Mouse (Mus musculus) B cell, adult (primary cell): ENCODE measurements around the gene Cgrrf1. TPM values are rescaled to one million over a fixed set of nuclear protein-coding genes. Genes with fewer than 3 reads are reported as not detected.

Source experiments
- total RNA-seq: library from RNA; stranded (reverse); gene quantifications from 4 replicates; pipeline ENCODE4 v1.2.4, GENCODE M21; 2023; ENCODE audit not compliant: inconsistent age

Cgrrf1 gene
- 21.3 to 29.2 TPM (median 23.1 TPM) in 4 replicates for total RNA-seq

GRCm38 (mm10) chr14:46831837-46832333, at the start of gene Cgrrf1:
Cgrrf1 (plus strand) TSS chr14:46832125.

DNA sequence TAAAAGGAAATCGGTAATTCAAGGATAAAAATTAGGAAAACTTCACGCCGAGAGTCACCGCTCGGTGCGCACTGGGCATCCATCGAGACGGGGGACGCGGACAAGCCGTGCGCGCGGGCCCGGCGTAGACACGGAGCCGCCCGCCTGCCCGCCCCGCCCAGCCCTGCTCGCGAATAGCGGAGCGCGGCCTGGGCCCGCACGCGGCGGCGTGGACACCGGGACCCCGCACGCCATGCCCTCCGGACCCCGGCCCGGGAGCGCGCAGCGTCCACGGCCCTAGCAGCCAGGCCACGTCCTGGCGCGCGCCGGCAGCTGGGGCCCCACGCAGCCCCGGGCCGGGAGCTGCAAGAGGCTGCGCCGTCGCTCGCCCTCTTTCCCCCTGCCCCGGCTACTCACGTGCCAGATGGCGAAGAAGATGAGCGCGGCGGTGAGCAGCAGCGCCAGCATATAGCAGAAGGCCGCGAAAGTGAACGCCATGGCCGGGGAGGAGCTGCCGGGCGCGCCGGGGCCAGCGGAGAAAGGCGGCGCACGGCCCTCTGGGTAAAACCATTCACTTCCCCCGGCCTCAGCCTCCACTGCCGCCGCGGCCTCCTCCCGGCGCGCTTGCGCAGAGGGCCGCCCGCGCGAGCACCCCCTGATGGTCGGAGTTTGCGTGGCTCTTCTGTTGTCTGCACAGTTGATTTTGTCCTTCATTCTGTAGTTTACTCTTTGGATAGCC, 44.0 kb upstream of the Cgrrf1 start, which contains the start of gene Cnih1:
Cnih1 (minus strand) TSS at position 625 of the 718 bp plus-strand sequence.

DNA sequence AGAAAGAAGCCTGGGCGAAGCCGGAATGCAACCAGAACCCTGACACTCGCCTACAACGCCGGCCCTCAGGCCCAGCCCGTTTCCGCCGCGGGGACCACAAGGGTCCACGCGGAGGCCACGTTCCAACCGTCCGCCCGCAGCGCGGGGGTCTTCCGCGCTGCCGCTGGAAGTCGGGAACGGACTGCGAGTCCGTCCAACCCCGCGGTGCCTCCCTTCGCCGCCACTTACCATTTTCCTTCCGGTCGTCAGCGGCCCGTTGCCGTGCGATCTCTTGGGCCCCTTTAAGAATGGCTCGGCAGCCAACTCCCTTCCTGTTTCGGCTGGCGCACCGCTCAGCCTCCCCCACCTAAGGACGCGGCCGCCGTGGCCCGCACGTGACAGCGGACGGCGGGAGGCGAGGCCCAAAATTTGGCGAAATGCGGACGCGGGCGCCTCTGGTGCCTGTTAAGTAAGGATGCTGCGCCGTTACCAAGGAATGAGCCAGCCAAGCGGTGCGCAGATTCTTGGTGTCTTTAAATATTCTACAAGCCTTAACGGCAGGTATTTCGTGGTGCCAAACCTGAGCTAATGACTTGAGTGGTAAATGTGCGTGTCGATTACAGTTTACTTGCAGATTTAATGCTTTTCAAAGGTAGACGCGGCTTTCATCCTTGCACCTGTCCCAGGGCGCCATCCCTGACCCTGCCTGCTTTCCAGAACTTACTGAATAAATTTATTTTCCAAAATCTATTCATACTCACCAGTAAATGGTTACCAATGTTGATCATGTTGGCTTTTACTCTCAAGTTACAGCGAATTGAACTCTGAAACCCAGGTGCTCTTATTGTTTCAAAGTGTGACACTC, 9.8 kb upstream of the Cgrrf1 start, which contains the start of gene Gmfb:
Gmfb (minus strand) TSS at position 370 of the 844 bp plus-strand sequence.

DNA sequence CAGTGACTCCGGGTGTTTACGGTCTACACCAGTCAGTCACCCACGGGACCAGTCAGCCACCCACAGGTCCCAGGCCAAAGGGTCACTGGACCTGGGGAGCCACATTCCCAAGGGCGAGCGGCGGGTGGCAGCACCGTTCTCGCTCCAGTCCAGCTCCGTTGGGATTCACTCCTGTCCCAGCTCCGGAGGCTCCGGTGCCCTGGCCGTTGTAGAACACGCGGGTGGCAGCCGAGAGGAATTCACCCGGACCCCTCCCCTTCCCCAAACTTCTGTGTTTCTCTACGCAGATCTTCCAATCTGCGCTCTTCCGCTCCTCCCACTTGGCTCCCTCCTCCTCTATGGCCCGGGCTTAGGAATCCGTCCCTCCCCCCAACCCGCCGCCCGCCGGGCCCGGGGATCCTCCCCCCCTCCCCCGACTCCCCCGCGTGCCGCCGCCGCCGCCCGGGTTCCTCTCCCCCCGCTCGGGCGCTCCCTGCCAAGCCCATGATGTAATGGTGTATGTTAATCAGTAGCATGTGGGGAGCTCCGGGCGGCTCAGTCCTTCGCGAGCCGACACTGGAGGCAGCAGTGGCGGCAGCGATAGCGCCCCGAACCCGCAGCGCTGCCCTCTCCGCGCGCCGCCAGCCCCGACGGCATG, 50.6 kb downstream of the Cgrrf1 start, which contains the start of gene Samd4:
Samd4 (plus strand) TSS at position 424 of the 637 bp plus-strand sequence.

Other genes starting within 250 kb of the Cgrrf1 start
- gene Cdkn3, start 71.6 kb upstream of the Cgrrf1 start, total RNA-seq, result 0.78 to 2.4 TPM (median 1.4 TPM) in 4 replicates
- 26.1 to 28.1 TPM (median 27.5 TPM) in 4 replicates for gene Cnih1, start 43.7 kb upstream of the Cgrrf1 start, total RNA-seq
- gene Gmfb, start 9.9 kb upstream of the Cgrrf1 start, total RNA-seq, result 129 to 136 TPM (median 133 TPM) in 4 replicates
- 0.29 to 0.64 TPM (median 0.47 TPM) in 4 replicates for gene Samd4, start 50.7 kb downstream of the Cgrrf1 start, total RNA-seq